Mouse (Mus musculus): ENCODE results near the gene Ccdc57. TPM values are rescaled to one million over a fixed set of nuclear protein-coding genes. Genes with fewer than 3 reads are reported as not detected.
A peak's percentile ranks its signal among the peaks of the same experiment; 100 is the strongest.
"Not testable (repeated sequence)": the region's sequence is repeated elsewhere in the genome, so short reads cannot be mapped to it uniquely, and the experiment has no call there.

The Ccdc57 gene
- polyA plus RNA-seq, 1 experiment from 2014 or later: 8.4 TPM

GRCm38 (mm10) chr11:120789355-120789754 is 143.3 kb downstream of the Ccdc57 start:
- TF ChIP-seq CTCF (IDR thresholded peaks at IDR 0.05): no peak
- ATAC-seq (no peak), DNase-seq (ENCODE audit: low read depth, low spot score) (no peak)
- no peaks in the 10 kb centered on the region for H3K27me3 ChIP-seq
- ChIA-PET POLR2A (no interaction called here), CTCF (interaction anchor here (0.8 to 2.5 kb wide), 2 partner anchors 10 to 207 kb away, joined by 3 to 8 read pairs; no protein-coding TSS in a partner anchor)
- in situ Hi-C loops (cut with MboI; ENCODE audit: low pct_unique_long_range_greater_than_20kb): no loop called here

GRCm38 (mm10) chr11:120788460-120788859 is 144.2 kb downstream of the Ccdc57 start:
- DNase-seq (ENCODE audit: low read depth, low spot score); in situ Hi-C loops (cut with MboI; ENCODE audit: low pct_unique_long_range_greater_than_20kb); ATAC-seq; H3K27me3 ChIP-seq; POLR2A ChIA-PET: not testable (repeated sequence)
- CTCF ChIA-PET: interaction anchor here (1.3 kb wide), 1 partner anchor 12 kb away, joined by 5 read pairs; no protein-coding TSS in a partner anchor

- POLR2A ChIA-PET: interaction anchor here (2.3 kb wide), 1 partner anchor 11 kb away, joined by 10 read pairs; the partner anchor contains the start of gene Dus1l
- in situ Hi-C loops (cut with MboI; ENCODE audit: low pct_unique_long_range_greater_than_20kb): no loop called here
These were observed 147.5 kb downstream of the Ccdc57 start for GRCm38 (mm10) chr11:120785145-120785544.

GRCm38 (mm10) chr11:120784064-120784791 is 148.4 kb downstream of the Ccdc57 start, which contains the start of the genes Rfng and Gps1:
Rfng (minus strand) TSS chr11:120784207.
Gps1 (plus strand) TSS chr11:120784272.
- peak; percentile 55 for ATAC-seq
- no peak for TF ChIP-seq CTCF (IDR thresholded peaks at IDR 0.05)
- in situ Hi-C loops (cut with MboI; ENCODE audit: low pct_unique_long_range_greater_than_20kb): no loop called here
- no peaks in the 10 kb centered on the region for H3K27me3 ChIP-seq
- CTCF ChIA-PET: interaction anchor here (2.6 kb wide), 1 partner anchor 15 kb away, joined by 9 read pairs; no protein-coding TSS in a partner anchor
- POLR2A ChIA-PET: no interaction called here
- DNase-seq (ENCODE audit: low read depth, low spot score): no peak

More at GRCm38 (mm10) chr11:120785145-120785544, 147.5 kb downstream of the Ccdc57 start:
- CTCF ChIA-PET: interaction anchor here (0.9 to 2.6 kb wide), 2 partner anchors 9 to 14 kb away, joined by 3 to 9 read pairs; no protein-coding TSS in a partner anchor
- DNase-seq (ENCODE audit: low read depth, low spot score): no peak
- no peaks in the 10 kb centered on the region for H3K27me3 ChIP-seq
- no peak for ATAC-seq
- no peak for TF ChIP-seq CTCF (IDR thresholded peaks at IDR 0.05)

GRCm38 (mm10) chr11:120783426-120784063 is 149.1 kb downstream of the Ccdc57 start:
- no peak for TF ChIP-seq CTCF (IDR thresholded peaks at IDR 0.05)
- POLR2A ChIA-PET: interaction anchor here (0.6 kb wide), 1 partner anchor 155 kb away, joined by 4 read pairs; no protein-coding TSS in a partner anchor
- CTCF ChIA-PET: no interaction called here
- DNase-seq (ENCODE audit: low read depth, low spot score) (no peak), ATAC-seq (no peak)
- in situ Hi-C loops (cut with MboI; ENCODE audit: low pct_unique_long_range_greater_than_20kb): no loop called here
- H3K27me3 ChIP-seq: no peaks in the 10 kb centered on the region

GRCm38 (mm10) chr11:120781361-120781760 is 151.3 kb downstream of the Ccdc57 start:
- ATAC-seq; DNase-seq (ENCODE audit: low read depth, low spot score); H3K27me3 ChIP-seq; in situ Hi-C loops (cut with MboI; ENCODE audit: low pct_unique_long_range_greater_than_20kb); POLR2A ChIA-PET: not testable (repeated sequence)
- CTCF ChIA-PET: interaction anchor here (1.0 to 1.1 kb wide), 2 partner anchors 18 to 61 kb away, joined by 3 read pairs; no protein-coding TSS in a partner anchor

- ChIA-PET CTCF (no interaction called here), POLR2A (no interaction called here)
- in situ Hi-C loops (cut with MboI; ENCODE audit: low pct_unique_long_range_greater_than_20kb): loop anchor here (5.0 kb wide), 1 partner anchor 53 kb away; the partner anchor contains the start of gene Dcxr
These were observed 152.8 kb downstream of the Ccdc57 start for GRCm38 (mm10) chr11:120779876-120780275.

GRCm38 (mm10) chr11:120777123-120777522 is 155.5 kb downstream of the Ccdc57 start:
- ATAC-seq: no peak
- H3K27me3 ChIP-seq: no peaks in the 10 kb centered on the region
- ChIA-PET CTCF (interaction anchor here (1.3 to 7.5 kb wide), 7 partner anchors 8 to 74 kb away, joined by 3 to 81 read pairs (median 9); partner anchors contain the start of genes Dcxr and Rac3), POLR2A (no interaction called here)
- TF ChIP-seq CTCF (IDR thresholded peaks at IDR 0.05): no peak
- no peak for DNase-seq (ENCODE audit: low read depth, low spot score)
- in situ Hi-C loops (cut with MboI; ENCODE audit: low pct_unique_long_range_greater_than_20kb): loop anchor here (5.0 kb wide), 1 partner anchor 50 kb away; the partner anchor contains the start of gene Dcxr

More at GRCm38 (mm10) chr11:120779876-120780275, 152.8 kb downstream of the Ccdc57 start:
- H3K27me3 ChIP-seq: no peaks in the 10 kb centered on the region
- ATAC-seq (no peak), DNase-seq (ENCODE audit: low read depth, low spot score) (no peak)
- no peak for TF ChIP-seq CTCF (IDR thresholded peaks at IDR 0.05)

Other genes starting within 250 kb of the Ccdc57 start
- gene Cenpx, start 219.1 kb downstream of the Ccdc57 start, polyA plus RNA-seq (2021): 21.7 TPM
- 50.6 TPM for gene Lrrc45, start 218.9 kb downstream of the Ccdc57 start, polyA plus RNA-seq (2021)
- 10.0 TPM for gene Rac3, start 211.4 kb downstream of the Ccdc57 start, polyA plus RNA-seq (2021)
- 17.2 TPM for gene Dcxr, start 205.6 kb downstream of the Ccdc57 start, polyA plus RNA-seq (2021)
- 17.0 TPM for gene Cbr2, start 200.8 kb downstream of the Ccdc57 start, polyA plus RNA-seq (2021)
- 57.8 TPM for gene Hmga1b, start 170.1 kb downstream of the Ccdc57 start, polyA plus RNA-seq (2021)
- 17.1 TPM for gene Rfng, start 148.7 kb downstream of the Ccdc57 start, polyA plus RNA-seq (2021)
- gene Gps1, start 148.6 kb downstream of the Ccdc57 start, polyA plus RNA-seq (2021): 138 TPM
- gene Dus1l, start 136.5 kb downstream of the Ccdc57 start, polyA plus RNA-seq (2021): 46.0 TPM
- gene Fasn, start 108.3 kb downstream of the Ccdc57 start, polyA plus RNA-seq (2021): 139 TPM
- gene Slc16a3, start 15.6 kb upstream of the Ccdc57 start, polyA plus RNA-seq (2021): 0.39 TPM
- 144 TPM for gene Csnk1d, start 58.5 kb upstream of the Ccdc57 start, polyA plus RNA-seq (2021)
- not detected for gene Cd7, start 106.5 kb upstream of the Ccdc57 start, polyA plus RNA-seq (2021)
- 1.9 TPM for gene Sectm1b, start 130.7 kb upstream of the Ccdc57 start, polyA plus RNA-seq (2021)
- gene Sectm1a, start 148.3 kb upstream of the Ccdc57 start, polyA plus RNA-seq (2021): 0.13 TPM
- not detected for gene Tex19.2, start 185.8 kb upstream of the Ccdc57 start, polyA plus RNA-seq (2021)
- gene Tex19.1, start 213.3 kb upstream of the Ccdc57 start, polyA plus RNA-seq (2021): not detected
- gene Uts2r, start 227.4 kb upstream of the Ccdc57 start, polyA plus RNA-seq (2021): not detected